Mouse (Mus musculus) neural tube, embryonic 10.5 days (tissue): ENCODE data around the gene Gramd4.
"Not testable (repeated sequence)": the region's sequence is repeated elsewhere in the genome, so short reads cannot be mapped to it uniquely, and the experiment has no call there.

Source experiments
- DNase-seq: peaks from one replicate; pipeline ENCODE4 v3.0.0-alpha.2; 2017; ENCODE audit warnings: low spot score; ENCODE audit errors: extremely low spot score

Gene Gramd4

GRCm38 (mm10) chr15:86177703-86178251 is 120.3 kb downstream of the Gramd4 start:
- not testable (repeated sequence) for DNase-seq

- no peak for DNase-seq
Observed at GRCm38 (mm10) chr15:86178594-86178993, 121.1 kb downstream of the Gramd4 start.

DNA sequence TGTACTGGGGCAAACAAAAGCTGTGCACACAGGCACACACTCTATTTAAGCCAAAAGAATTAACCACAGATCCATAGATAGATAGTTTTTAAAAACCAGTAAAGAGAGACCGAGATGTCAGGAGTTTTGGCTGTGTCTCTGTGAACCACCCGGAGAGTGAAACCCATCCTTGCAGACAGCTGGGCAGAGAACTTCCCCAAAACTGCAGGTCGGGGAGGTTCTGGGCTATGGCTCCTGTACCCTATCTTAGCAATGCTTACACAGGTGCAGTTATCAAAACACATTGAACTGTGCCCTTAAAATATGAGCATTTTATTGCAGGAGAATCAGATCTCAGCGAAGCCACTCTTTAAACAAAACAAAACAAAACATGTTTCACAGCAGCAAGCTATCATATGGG is 122.9 kb downstream of the Gramd4 start:
- no peak for DNase-seq

DNA sequence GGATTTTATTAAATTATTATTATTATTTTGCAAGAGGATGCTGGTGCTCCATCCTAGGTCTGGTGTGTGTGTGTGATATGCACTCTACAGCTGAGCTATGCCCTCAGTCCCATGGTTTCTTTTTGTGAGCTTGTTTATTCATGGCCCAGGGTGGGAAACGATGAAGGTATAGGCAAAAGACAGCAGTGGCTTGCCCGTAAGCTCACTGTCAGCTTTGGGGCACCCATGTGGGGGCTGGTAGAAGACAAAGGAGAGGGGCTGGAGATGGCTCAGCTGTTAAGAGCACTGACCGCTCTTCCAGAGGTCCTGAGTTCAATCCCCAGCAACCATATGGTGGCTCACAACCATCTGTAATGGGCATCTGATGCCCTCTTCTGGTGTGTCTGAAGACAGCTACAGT is 123.8 kb downstream of the Gramd4 start:
- not testable (repeated sequence) for DNase-seq

DNA sequence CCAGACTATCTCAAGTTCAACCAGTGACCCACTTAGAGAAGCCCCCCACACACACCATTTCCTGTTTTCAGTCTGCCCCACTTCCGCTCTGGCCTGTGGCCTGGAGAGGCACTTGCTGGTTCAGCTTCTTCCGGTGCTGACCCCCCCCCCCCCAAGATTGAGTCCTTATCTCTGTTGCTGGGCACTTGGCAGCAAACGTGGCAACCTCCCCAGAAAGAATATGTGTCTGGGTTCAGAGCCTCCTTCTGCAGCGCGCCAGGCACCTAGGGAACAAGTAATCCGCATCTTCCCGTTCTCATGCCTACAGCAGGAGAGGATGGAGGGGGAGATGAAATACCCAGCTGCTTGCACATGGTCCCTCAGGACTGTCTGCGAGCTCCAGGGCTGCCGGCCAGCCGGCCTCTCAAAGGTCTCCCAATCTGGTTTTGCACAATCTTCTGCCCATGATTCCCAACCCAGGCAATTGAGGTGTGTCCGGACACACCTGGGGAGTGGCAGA is 124.5 kb downstream of the Gramd4 start:
- no peak for DNase-seq

GRCm38 (mm10) chr15:86182646-86183045 is 125.2 kb downstream of the Gramd4 start:
- DNase-seq = no peak

DNA sequence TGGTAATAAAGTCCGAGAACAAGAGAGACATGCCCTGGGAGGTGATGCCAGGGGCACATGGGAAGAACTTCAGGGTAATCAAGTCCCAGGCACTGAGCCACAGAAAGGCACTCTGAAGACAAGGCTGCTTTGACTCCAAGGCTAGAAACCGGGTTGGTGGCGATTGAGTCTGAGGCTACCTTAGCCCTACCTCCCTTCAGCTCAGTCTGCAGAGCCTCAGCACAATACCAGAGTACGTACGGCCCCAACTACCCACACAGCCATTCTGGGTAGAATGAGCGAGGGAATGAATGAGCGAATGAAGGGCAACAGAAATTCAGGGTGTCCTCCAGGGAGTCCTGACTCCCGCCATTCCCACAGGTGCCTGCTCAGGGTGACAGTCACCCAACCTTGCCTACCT is 126.0 kb downstream of the Gramd4 start:
- no peak for DNase-seq

DNA sequence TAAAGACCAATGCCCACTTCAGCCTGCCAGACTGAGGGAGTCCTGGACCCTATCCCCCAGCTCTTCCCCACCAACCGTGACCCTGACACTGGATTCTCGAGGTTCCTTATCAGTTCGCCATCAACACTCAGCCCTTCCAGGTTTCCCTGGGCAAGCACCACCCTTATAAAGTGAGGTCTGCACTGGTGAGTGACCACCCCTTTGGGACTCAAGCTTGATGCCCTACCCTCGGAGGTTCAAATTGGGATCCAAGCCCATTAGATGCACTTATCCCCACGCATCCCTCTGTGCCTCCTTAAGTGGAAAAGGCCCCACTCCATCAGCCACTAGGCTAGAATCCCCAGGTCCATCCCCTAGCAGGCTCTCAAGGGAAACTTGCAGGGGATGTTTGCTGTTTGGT is 126.6 kb downstream of the Gramd4 start:
- DNase-seq = no peak

DNA sequence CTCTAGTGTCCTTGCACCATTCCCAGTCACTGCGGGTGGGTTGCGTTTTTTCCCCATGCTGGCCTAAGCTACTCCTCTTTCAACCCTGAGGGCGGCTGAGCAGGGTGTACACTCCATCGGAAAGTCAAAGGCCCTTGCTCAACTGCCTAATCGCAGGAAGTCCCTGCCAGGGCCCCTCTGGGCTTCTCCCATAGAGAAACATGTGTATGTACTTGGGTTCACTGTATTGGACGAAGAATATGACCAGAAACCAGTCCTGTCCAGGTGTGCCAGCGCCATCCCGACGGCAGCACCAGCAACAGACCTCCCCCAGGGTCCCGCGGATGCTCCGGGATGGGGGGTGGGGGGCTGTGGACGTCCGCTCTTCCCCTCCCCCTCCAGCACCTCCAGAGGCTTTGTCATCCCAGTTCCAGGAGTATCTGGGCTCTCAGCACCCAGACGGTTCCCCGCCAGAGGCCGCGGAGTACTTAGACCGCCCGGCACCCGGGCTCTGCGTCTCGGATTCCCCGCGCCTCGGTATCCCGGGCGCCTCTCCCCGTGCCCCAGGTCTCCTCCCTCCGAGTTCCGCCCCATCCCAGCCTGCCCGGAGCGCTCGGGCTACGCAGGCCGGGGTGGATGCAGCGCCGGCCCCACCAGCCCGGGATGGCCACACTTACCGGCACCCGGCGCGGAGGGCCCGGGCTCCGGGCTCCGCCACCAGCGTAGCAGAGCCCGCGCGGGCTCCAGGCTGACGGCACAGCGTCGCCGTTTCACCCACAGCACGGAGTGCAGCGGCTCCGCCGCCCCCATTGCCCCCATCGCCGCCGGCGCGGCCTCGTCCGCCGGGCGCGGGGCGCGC is 127.6 kb downstream of the Gramd4 start:
- DNase-seq = peak; percentile 80

DNA sequence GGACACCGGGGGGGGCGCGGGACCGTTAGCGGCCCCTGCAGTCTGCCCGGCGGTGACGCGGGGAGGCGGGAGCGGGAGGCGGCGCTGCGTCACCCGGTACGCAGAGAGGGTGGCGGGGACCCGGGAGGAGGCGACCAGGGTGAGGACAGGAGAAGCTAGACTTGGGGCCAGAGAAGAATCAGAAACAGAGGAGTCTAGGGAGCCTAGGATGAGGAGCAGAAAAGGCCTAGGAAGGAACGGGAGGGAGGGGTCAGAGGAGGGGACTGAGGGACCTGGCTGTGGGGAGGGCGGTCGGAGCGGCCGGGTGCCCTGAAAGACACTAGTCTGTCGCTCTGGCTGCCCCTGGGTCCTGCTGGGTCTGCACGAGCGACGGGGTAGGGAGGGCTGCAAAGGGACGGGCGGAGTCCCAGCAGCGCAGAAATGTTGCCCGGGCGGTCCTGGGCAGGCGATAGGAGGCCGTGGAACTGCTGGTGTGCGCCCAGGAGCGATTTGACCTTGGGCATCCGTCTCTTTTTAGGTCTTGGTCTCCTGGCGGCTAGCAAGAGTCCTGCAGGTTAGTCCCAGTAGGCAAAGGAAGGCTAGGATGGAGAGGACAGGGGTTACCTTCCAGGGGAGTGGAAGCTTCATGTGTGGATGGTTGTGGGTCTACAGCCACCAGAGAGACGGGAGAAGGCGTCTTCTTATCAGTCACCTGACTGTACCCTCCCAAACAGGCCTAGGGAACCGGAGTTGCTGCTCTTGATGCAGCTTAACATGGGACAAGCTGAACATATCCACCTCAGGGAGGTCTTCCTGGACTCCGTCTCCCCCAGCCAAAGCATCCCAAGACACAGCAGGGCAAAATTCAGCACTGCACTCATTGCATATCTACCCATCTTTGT is 128.4 kb downstream of the Gramd4 start, which contains the start of gene Cerk:
Cerk (minus strand) TSS at position 453 of the 881 bp plus-strand sequence.
- no peak for DNase-seq

DNA sequence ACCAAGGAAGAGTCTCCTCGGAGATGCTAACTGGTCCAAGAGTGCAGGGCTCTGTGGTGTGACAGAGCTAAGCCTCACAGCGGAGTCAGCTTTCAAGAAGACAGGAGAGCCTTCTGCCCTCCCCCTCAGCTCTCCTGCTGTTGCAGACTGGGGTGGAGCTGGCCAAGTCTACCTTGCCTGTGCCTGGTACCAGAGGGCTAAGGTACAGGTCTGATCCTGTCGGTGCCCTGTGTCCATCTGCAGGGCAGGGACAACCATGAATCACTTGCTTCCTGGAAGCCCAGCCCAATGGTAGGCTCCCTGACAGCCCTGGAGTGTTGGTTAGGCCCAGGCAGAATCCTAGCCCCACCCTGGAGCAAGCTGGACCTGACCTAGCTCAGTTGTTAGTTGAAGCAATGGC is 129.2 kb downstream of the Gramd4 start:
- DNase-seq = no peak
